Mouse (Mus musculus) embryonic facial prominence, embryonic 14.5 days (tissue): ENCODE data around the gene Luzp1. TPM values are rescaled to one million over a fixed set of nuclear protein-coding genes. Genes with fewer than 3 reads are reported as not detected.

ENCODE experiments used
- ATAC-seq: fragments of 200-750 bp; cut with Nextera tagmentation; 2 replicates; pipeline ENCODE4 v1.8.0; 2017; ENCODE audit warnings: low read depth, moderate number of reproducible peaks, moderate TSS enrichment
- DNase-seq: peaks from one replicate; pipeline ENCODE4 v3.0.0-alpha.2; 2015; ENCODE audit warnings: low spot score
- H3K27ac ChIP-seq: fragments of 300-500 bp; sonication (generic); replicated peaks from 2 replicates; pipeline ENCODE4 v1.5.1; 2014; ENCODE audit warnings: low read depth, mild to moderate bottlenecking, low read length, moderate library complexity
- H3K27me3 ChIP-seq: fragments of 300-500 bp; sonication (generic); replicated peaks from 2 replicates; pipeline ENCODE4 v1.6.1; 2014; ENCODE audit warnings: low read length; ENCODE audit not compliant: control insufficient read depth, insufficient read depth
- H3K36me3 ChIP-seq: fragments of 300-500 bp; sonication (generic); 2 replicates; pipeline ENCODE4 v1.6.1; 2014; ENCODE audit warnings: low read length, mixed read lengths; ENCODE audit not compliant: control insufficient read depth, insufficient read depth
- H3K4me1 ChIP-seq: fragments of 300-500 bp; sonication (generic); 2 replicates; pipeline ENCODE4 v1.6.1; 2014; ENCODE audit warnings: antibody characterized with exemption, low read length; ENCODE audit not compliant: control insufficient read depth, insufficient read depth
- H3K4me2 ChIP-seq: fragments of 300-500 bp; sonication (generic); 2 replicates; pipeline ENCODE4 v1.6.1; 2014; ENCODE audit warnings: low read depth, mild to moderate bottlenecking, low read length, moderate library complexity, mixed read lengths
- H3K4me3 ChIP-seq: fragments of 300-500 bp; sonication (generic); 2 replicates; pipeline ENCODE4 v1.5.1; 2014; ENCODE audit warnings: low read depth, mild to moderate bottlenecking, low read length
- H3K9ac ChIP-seq: fragments of 300-500 bp; sonication (generic); 2 replicates; pipeline ENCODE4 v1.6.1; 2014; ENCODE audit warnings: low read depth, mild to moderate bottlenecking, low read length, moderate library complexity, mixed read lengths
- H3K9me3 ChIP-seq: fragments of 300-500 bp; sonication (generic); 2 replicates; pipeline ENCODE4 v1.6.1; 2016; ENCODE audit warnings: low read length; ENCODE audit not compliant: control insufficient read depth
- WGBS: fragments of 180-500 bp; shearing (Covaris S2); extraction: QIAGEN DNeasy Blood & Tissue Kit; methylation state at CpG from one replicate; pipeline ENCODE4 v1.1.7; 2014; 5-methylcytosine and 5-hydroxymethylcytosine counted together
- polyA plus RNA-seq: library from polyadenylated mRNA; unstranded; fragments of >200 nt; fragmentation: Nextera tagmentation; extraction: Ambion mirVana; gene quantifications from 2 replicates; pipeline ENCODE4 v1.2.1, GENCODE M21; 2014

The Luzp1 gene
- polyA plus RNA-seq, 1 experiment from 2014 or later: 83.4 TPM

GRCm38 (mm10) chr4:136598268-136598876 is 128.8 kb downstream of the Luzp1 start:
- no peak overlapping the region for H3K4me3 ChIP-seq
- H3K4me1 ChIP-seq: peaks cover 9% of the 10 kb centered on the region
- 0 out of 2 replicates have a peak, but pooled peaks cover 3% of the 10 kb centered on the region for H3K36me3 ChIP-seq
- DNase-seq: no peak
- no peak overlapping the region for H3K27ac ChIP-seq
- no peak for ATAC-seq
- WGBS: 85% methylated on average over 7 of the region's 7 CpGs
- no peaks in the 10 kb centered on the region for H3K9me3 ChIP-seq
- H3K4me2 ChIP-seq: no peak overlapping the region
- H3K9ac ChIP-seq: no peak overlapping the region
- H3K27me3 ChIP-seq: no peaks in the 10 kb centered on the region

GRCm38 (mm10) chr4:136599869-136600268 is 130.3 kb downstream of the Luzp1 start:
- no peaks in the 10 kb centered on the region for H3K9me3 ChIP-seq
- H3K9ac ChIP-seq: no peak overlapping the region
- H3K4me2 ChIP-seq: no peak overlapping the region
- peaks cover 9% of the 10 kb centered on the region for H3K4me1 ChIP-seq
- no peak for ATAC-seq
- WGBS: 96% methylated on average over 3 of the region's 3 CpGs
- no peaks in the 10 kb centered on the region for H3K27me3 ChIP-seq
- no peak for DNase-seq
- H3K4me3 ChIP-seq: no peak overlapping the region
- no peak overlapping the region for H3K27ac ChIP-seq
- 0 out of 2 replicates have a peak, but pooled peaks cover 3% of the 10 kb centered on the region for H3K36me3 ChIP-seq

- Histone ChIP-seq H3K4me1 (peaks cover 9% of the 10 kb centered on the region), H3K27me3 (no peaks in the 10 kb centered on the region), H3K4me2 (peak overlapping the region; percentile 53), H3K36me3 (0 out of 2 replicates have a peak, but pooled peaks cover 3% of the 10 kb centered on the region), H3K4me3 (peak overlapping the region; percentile 100), H3K27ac (no peak overlapping the region), H3K9me3 (no peaks in the 10 kb centered on the region), H3K9ac (no peak overlapping the region; the same call in 1 of the 2 replicates)
- no peak for DNase-seq
- 78% methylated on average over 2 of the region's 2 CpGs for WGBS
- no peak for ATAC-seq
Measured at GRCm38 (mm10) chr4:136600536-136600935, 131.0 kb downstream of the Luzp1 start.

- Histone ChIP-seq H3K9me3 (no peaks in the 10 kb centered on the region), H3K27ac (peak overlapping the region; percentile 95), H3K4me1 (peaks cover 9% of the 10 kb centered on the region), H3K4me2 (peak overlapping the region; percentile 53), H3K36me3 (0 out of 2 replicates have a peak, but pooled peaks cover 3% of the 10 kb centered on the region), H3K27me3 (no peaks in the 10 kb centered on the region), H3K4me3 (peak overlapping the region; percentile 100), H3K9ac (peak overlapping the region; percentile 99)
- under 1% methylated on average over 13 of the region's 13 CpGs for WGBS
- no peak for ATAC-seq
- DNase-seq: peak; percentile 58
Measured at GRCm38 (mm10) chr4:136601476-136601875, 131.9 kb downstream of the Luzp1 start.

GRCm38 (mm10) chr4:136602018-136602554 is 132.5 kb downstream of the Luzp1 start:
- Histone ChIP-seq H3K27ac (peak overlapping the region; percentile 95), H3K4me3 (peak overlapping the region; percentile 100), H3K9me3 (no peaks in the 10 kb centered on the region), H3K36me3 (0 out of 2 replicates have a peak, but pooled peaks cover 3% of the 10 kb centered on the region), H3K4me1 (peaks cover 9% of the 10 kb centered on the region), H3K9ac (peak overlapping the region; percentile 99), H3K4me2 (peak overlapping the region; percentile 53), H3K27me3 (no peaks in the 10 kb centered on the region)
- ATAC-seq: peak; percentile 63
- 0% methylated on average over 18 of the region's 68 CpGs for WGBS
- DNase-seq: peak; percentile 51

GRCm38 (mm10) chr4:136602568-136602967 is 133.0 kb downstream of the Luzp1 start, which contains the start of gene Kdm1a:
Gene Kdm1a, minus strand, starts transcription at chr4:136602723.
- 0% methylated on average over 17 of the region's 45 CpGs for WGBS
- H3K36me3 ChIP-seq: 0 out of 2 replicates have a peak, but pooled peaks cover 3% of the 10 kb centered on the region

More at GRCm38 (mm10) chr4:136602568-136602967, 133.0 kb downstream of the Luzp1 start, which contains the start of gene Kdm1a:
- Histone ChIP-seq H3K4me2 (peak within 1 kb of the TSS; percentile 53), H3K27ac (peak within 1 kb of the TSS; percentile 95), H3K4me1 (peaks cover 9% of the 10 kb centered on the region), H3K27me3 (no peaks in the 10 kb centered on the region), H3K4me3 (peak within 1 kb of the TSS; percentile 100), H3K9me3 (no peaks in the 10 kb centered on the region), H3K9ac (peak within 1 kb of the TSS; percentile 99)
- peak; percentile 96 for DNase-seq
- ATAC-seq: peak; percentile 95

Other genes starting within 250 kb of the Luzp1 start
- gene Tcea3, start 222.0 kb upstream of the Luzp1 start, polyA plus RNA-seq: 25.4 and 27.2 TPM in 2 replicates
- 24.2 and 27.3 TPM in 2 replicates for gene Zfp46, start 185.1 kb upstream of the Luzp1 start, polyA plus RNA-seq
- 126 and 157 TPM in 2 replicates for gene Hnrnpr, start 158.8 kb upstream of the Luzp1 start, polyA plus RNA-seq
- gene Htr1d, start 46.2 kb upstream of the Luzp1 start, polyA plus RNA-seq: 1.2 and 1.4 TPM in 2 replicates
- gene 6030445D17Rik, start 7.5 kb upstream of the Luzp1 start, polyA plus RNA-seq: 0.42 TPM in 2 replicates
- gene Kdm1a, start 133.0 kb downstream of the Luzp1 start, polyA plus RNA-seq: 48.6 and 54.1 TPM in 2 replicates
- not detected in 2 replicates for gene Tex46, start 140.7 kb downstream of the Luzp1 start, polyA plus RNA-seq
- not detected in 2 replicates for gene Lactbl1, start 152.9 kb downstream of the Luzp1 start, polyA plus RNA-seq